Mouse (Mus musculus) spleen, adult 2 months (tissue): ENCODE results near the gene BC003965. TPM values are rescaled to one million over a fixed set of nuclear protein-coding genes. Genes with fewer than 3 reads are reported as not detected.
"Not testable (repeated sequence)": the region's sequence is repeated elsewhere in the genome, so short reads cannot be mapped to it uniquely, and the experiment has no call there.

Experiments used
- DNase-seq, 2 experiments: peaks; one replicate each; pipeline versions ENCODE4 v3.0.0 to v3.0.0-alpha.2; 2012 to 2021; ENCODE audit warnings: low spot score in 2 of 2, low read depth in 1 of 2
- H3K27ac ChIP-seq: fragments of 200-500 bp; 2 replicates; pipeline ENCODE4 v1.5.1; 2012; ENCODE audit warnings: low read length, inconsistent platforms; ENCODE audit not compliant: insufficient read depth
- H3K27me3 ChIP-seq: fragments of 200-500 bp; 2 replicates; pipeline ENCODE4 v1.6.1; 2012; ENCODE audit warnings: mild to moderate bottlenecking, moderate library complexity, low read length, inconsistent platforms; ENCODE audit not compliant: control insufficient read depth, insufficient read depth
- H3K36me3 ChIP-seq: fragments of 200-500 bp; 2 replicates; pipeline ENCODE4 v1.6.1; 2012; ENCODE audit warnings: mild to moderate bottlenecking, low read length, inconsistent platforms; ENCODE audit not compliant: control insufficient read depth, insufficient read depth
- H3K4me1 ChIP-seq: fragments of 200-500 bp; 2 replicates; pipeline ENCODE4 v1.6.1; 2011; ENCODE audit warnings: inconsistent platforms; ENCODE audit not compliant: control insufficient read depth, insufficient read depth, insufficient read length
- H3K4me3 ChIP-seq: fragments of 200-500 bp; 2 replicates; pipeline ENCODE4 v1.5.1; 2011; ENCODE audit warnings: mild to moderate bottlenecking, inconsistent platforms; ENCODE audit not compliant: insufficient read depth, insufficient read length; ENCODE audit errors: extremely low read depth
- CTCF ChIP-seq: fragments of 200-500 bp; IDR thresholded peaks from 2 replicates; pipeline ENCODE4 v1.5.1; 2011; ENCODE audit warnings: mild to moderate bottlenecking, inconsistent platforms; ENCODE audit not compliant: insufficient read depth, insufficient read length, insufficient replicate concordance; ENCODE audit errors: extremely low read depth
- POLR2A ChIP-seq: fragments of 200-500 bp; IDR thresholded peaks from 2 replicates; pipeline ENCODE4 v1.6.1; 2011; ENCODE audit warnings: low read depth, low read length, inconsistent platforms
- WGBS: fragments of 180-500 bp; shearing (Covaris S2); methylation state at CpG from one replicate; pipeline ENCODE4 v1.1.7; 2018; 5-methylcytosine and 5-hydroxymethylcytosine counted together
- polyA plus RNA-seq: library from polyadenylated mRNA; depleted of rRNA; stranded (reverse); fragments of >200 nt; gene quantifications from 2 replicates; pipeline ENCODE4 v1.2.3, GENCODE M21; 2012

BC003965 gene
- polyA plus RNA-seq, 1 experiment: 9.1 TPM

DNA sequence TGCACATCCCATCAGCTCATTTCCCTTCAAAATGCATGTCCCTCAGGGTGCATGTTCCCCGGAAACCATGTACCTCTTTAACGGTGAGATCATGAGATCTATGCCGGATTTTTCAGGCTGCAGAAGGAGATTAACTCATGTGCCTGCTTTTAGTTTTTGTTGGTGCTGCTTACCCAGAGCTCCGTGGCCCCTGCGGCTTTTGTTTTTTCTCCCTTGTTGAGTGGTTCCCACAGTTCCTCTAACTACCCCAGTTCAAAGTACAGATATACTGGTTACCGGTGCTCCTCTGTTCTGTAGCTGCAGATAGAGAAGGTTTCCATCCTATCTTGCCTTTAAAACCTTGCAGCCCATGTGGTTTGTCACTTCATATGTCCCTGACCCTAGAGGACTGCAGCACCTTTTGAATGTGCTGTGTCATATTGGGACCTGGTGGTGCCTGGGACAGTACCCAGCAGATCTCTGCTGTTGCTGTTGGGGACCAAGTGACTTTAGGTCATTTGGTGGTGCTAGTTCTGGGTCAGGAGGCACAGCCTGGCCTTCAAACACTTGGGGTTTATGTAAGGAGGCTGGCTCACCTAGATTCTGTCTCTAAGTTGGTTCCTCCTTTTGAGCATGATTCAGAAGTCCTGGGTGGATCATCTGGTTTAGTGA lies 38.7 kb downstream of the BC003965 start:
- no peak for DNase-seq
- Histone ChIP-seq H3K27ac (peak overlapping the region; percentile 71), H3K4me3 (peak overlapping the region; percentile 19), H3K4me1 (peaks cover 34% of the 10 kb centered on the region), H3K27me3 (no peaks in the 10 kb centered on the region), H3K36me3 (peaks cover 7% of the 10 kb centered on the region; the same call in 1 of the 2 replicates)
- 16% methylated on average over 6 of the region's 6 CpGs for WGBS
- TF ChIP-seq CTCF: no peak

- H3K27me3 ChIP-seq: no peaks in the 10 kb centered on the region
- H3K4me1 ChIP-seq: peaks cover 34% of the 10 kb centered on the region
- peak overlapping the region; percentile 72 for H3K27ac ChIP-seq
- DNase-seq: peak; percentile 42 to 53
- no peak for TF ChIP-seq CTCF
- no peak for TF ChIP-seq POLR2A
- H3K36me3 ChIP-seq: peaks cover 9% of the 10 kb centered on the region
- peak overlapping the region; percentile 0; the same call in 1 of the 2 replicates for H3K4me3 ChIP-seq
- WGBS: 58% methylated on average over 7 of the region's 7 CpGs
Observed at GRCm38 (mm10) chr17:25224586-25225222, 40.4 kb downstream of the BC003965 start.

GRCm38 (mm10) chr17:25225659-25226058 lies 41.3 kb downstream of the BC003965 start:
- 88% methylated on average over 4 of the region's 4 CpGs for WGBS
- TF ChIP-seq POLR2A (no peak), CTCF (no peak)
- H3K27ac ChIP-seq: no peak overlapping the region

DNA sequence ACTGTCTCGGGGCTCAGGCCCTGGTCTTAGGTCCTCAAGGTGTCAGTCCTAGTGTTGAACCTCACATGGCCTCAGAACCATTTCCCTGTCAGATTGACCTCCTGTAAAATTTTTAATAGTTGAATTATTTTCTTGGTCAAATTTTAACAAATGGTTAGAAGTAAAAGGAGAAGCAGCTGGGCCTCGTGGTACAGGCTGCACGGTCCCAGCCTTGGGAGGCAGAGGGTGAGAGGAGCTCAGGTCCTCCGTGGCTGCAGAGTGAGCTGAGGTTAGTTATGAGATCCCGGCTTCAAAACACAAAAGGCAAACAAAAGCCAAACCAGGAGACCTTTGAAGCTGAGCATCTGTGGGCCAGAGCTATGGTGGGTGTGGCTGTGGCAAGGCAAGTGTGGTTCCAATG lies 43.6 kb downstream of the BC003965 start:
- no peak for TF ChIP-seq POLR2A
- TF ChIP-seq CTCF: no peak
- H3K27me3 ChIP-seq: no peaks in the 10 kb centered on the region
- WGBS: 80% methylated on average over 5 of the region's 5 CpGs
- peaks cover 22% of the 10 kb centered on the region for H3K36me3 ChIP-seq
- peaks cover 22% of the 10 kb centered on the region for H3K4me1 ChIP-seq
- H3K4me3 ChIP-seq: no peak overlapping the region
- no peak overlapping the region for H3K27ac ChIP-seq
- no peak for DNase-seq

More at GRCm38 (mm10) chr17:25225659-25226058, 41.3 kb downstream of the BC003965 start:
- no peaks in the 10 kb centered on the region for H3K27me3 ChIP-seq
- H3K4me1 ChIP-seq: peaks cover 30% of the 10 kb centered on the region
- DNase-seq: no peak
- H3K36me3 ChIP-seq: peaks cover 14% of the 10 kb centered on the region
- H3K4me3 ChIP-seq: no peak overlapping the region

- not testable (repeated sequence) for H3K4me1 ChIP-seq, H3K27ac ChIP-seq, DNase-seq, H3K27me3 ChIP-seq, H3K4me3 ChIP-seq
- H3K36me3 ChIP-seq: peaks cover 28% of the 10 kb centered on the region
- 81% methylated on average over 17 of the region's 17 CpGs for WGBS
Observed at GRCm38 (mm10) chr17:25230014-25230655, 45.8 kb downstream of the BC003965 start.

DNA sequence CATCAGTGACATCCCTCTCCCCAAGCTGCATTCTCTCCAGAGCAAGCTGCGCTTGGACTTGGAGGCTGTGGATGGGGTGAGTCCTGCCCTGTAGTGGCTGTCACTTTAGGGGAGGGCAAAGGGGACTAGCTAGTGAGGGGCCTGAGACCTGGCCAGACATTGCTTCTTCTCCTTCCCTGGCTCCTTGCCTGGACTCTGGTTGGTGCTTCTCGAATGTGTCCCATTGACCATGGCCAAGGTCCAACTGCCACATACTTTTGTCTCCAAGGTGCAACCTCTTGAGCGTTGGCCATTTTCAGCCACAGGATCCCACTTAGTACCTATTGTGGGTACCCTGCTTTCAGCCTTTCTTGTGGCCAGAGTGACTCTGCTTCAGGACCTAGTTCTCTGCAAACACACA lies 46.3 kb downstream of the BC003965 start:
- Histone ChIP-seq H3K4me3 (no peak overlapping the region), H3K27me3 (no peaks in the 10 kb centered on the region), H3K27ac (no peak overlapping the region), H3K4me1 (no peaks in the 10 kb centered on the region), H3K36me3 (peaks cover 33% of the 10 kb centered on the region)
- WGBS: 96% methylated on average over 3 of the region's 3 CpGs
- DNase-seq: no peak
- TF ChIP-seq CTCF (no peak), POLR2A (no peak)

GRCm38 (mm10) chr17:25231621-25232020 lies 47.3 kb downstream of the BC003965 start:
- H3K36me3 ChIP-seq: peaks cover 33% of the 10 kb centered on the region
- not testable (repeated sequence) for H3K4me1 ChIP-seq, H3K27me3 ChIP-seq, H3K27ac ChIP-seq, DNase-seq, H3K4me3 ChIP-seq
- 92% methylated on average over 6 of the region's 11 CpGs for WGBS
